Mouse (Mus musculus) CH12.LX (cell line): ENCODE results near the gene Anks3.

ENCODE experiments used
- CTCF ChIP-seq, 2 experiments: IDR thresholded peaks in 1 of 2; conservative IDR thresholded peaks in 1 of 2; 2 replicates each; pipeline ENCODE4 v1.5.1; 2011 to 2012; ENCODE audit warnings: low read depth in 2 of 2, low read length in 2 of 2, improper control_type of control experiment in 1 of 2, inconsistent platforms in 1 of 2, mild to moderate bottlenecking in 1 of 2, moderate library complexity in 1 of 2
- ETS1 ChIP-seq: conservative IDR thresholded peaks from 2 replicates; pipeline ENCODE4 v1.6.1; 2012; ENCODE audit warnings: low read depth, mild to moderate bottlenecking, inconsistent platforms, low read length, improper control_type of control experiment, moderate library complexity
- MAZ ChIP-seq: IDR thresholded peaks from 2 replicates; pipeline ENCODE4 v1.6.1; 2012; ENCODE audit warnings: low read depth, mild to moderate bottlenecking, inconsistent platforms, low read length, improper control_type of control experiment, moderate library complexity
- POLR2A ChIP-seq: IDR thresholded peaks from 2 replicates; pipeline ENCODE4 v1.6.1; 2011; ENCODE audit warnings: low read depth, mild to moderate bottlenecking, improper control_type of control experiment, low read length
- POLR2AphosphoS2 ChIP-seq: IDR thresholded peaks from 2 replicates; pipeline ENCODE4 v1.6.1; 2011; ENCODE audit warnings: low read depth, low read length, improper control_type of control experiment
- RAD21 ChIP-seq: IDR thresholded peaks from 2 replicates; pipeline ENCODE4 v1.6.1; 2011; ENCODE audit warnings: low read depth, mild to moderate bottlenecking, low read length, improper control_type of control experiment, moderate library complexity
- RCOR1 ChIP-seq: conservative IDR thresholded peaks from 2 replicates; pipeline ENCODE4 v1.6.1; 2012; ENCODE audit warnings: low read depth, mild to moderate bottlenecking, inconsistent platforms, low read length, improper control_type of control experiment
- SIN3A ChIP-seq: IDR thresholded peaks from 2 replicates; pipeline ENCODE4 v1.6.1; 2012; ENCODE audit warnings: low read length, improper control_type of control experiment, inconsistent platforms
- ZMIZ1 ChIP-seq: IDR thresholded peaks from 2 replicates; pipeline ENCODE4 v1.6.1; 2012; ENCODE audit warnings: low read depth, mild to moderate bottlenecking, inconsistent platforms, low read length, improper control_type of control experiment

- TF ChIP-seq SIN3A (no peak), POLR2A (no peak), MAZ (no peak), POLR2AphosphoS2 (no peak), CTCF (conservative IDR thresholded peaks at IDR 0.05 in 1 of 2, IDR thresholded peaks at IDR 0.05 in 1 of 2; ENCODE audit: low read depth in 2 of 2, low read length in 2 of 2) (no peak), RCOR1 (no peak), RAD21 (no peak), ETS1 (no peak), ZMIZ1 (no peak)
Measured at GRCm38 (mm10) chr16:4942868-4943267, 21.1 kb downstream of the Anks3 start.
